Mouse (Mus musculus): ENCODE data around the gene Cd96.

Gene Cd96

GRCm38 (mm10) chr16:46033896-46034295 is 86.2 kb downstream of the Cd96 start:
- no peak for DNase-seq

DNA sequence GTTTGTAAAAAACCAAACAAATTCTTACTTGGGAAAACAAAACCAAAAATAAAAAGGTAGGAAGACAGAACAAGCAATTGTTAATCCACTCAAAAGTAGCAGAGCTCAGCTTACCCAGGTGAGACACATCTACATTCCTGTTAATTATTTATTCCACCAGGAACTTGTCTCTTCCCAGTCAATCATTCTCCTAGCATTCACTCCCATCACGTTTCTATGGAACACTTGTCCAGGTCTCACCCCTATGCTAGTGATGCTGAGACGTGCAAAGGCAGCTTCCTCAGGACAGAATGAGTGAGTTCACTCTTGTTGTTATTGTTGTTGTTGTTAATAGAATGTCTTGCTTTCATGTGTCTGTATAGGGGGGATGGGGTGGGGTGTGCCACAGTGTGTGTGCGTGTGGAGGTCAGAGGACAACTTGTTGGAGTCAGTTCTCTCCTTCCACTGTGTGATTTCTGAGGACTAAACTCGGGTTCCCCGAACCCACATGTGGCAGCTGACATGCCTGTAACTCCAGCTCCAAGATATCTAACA is 97.0 kb downstream of the Cd96 start:
- no peak for DNase-seq

DNA sequence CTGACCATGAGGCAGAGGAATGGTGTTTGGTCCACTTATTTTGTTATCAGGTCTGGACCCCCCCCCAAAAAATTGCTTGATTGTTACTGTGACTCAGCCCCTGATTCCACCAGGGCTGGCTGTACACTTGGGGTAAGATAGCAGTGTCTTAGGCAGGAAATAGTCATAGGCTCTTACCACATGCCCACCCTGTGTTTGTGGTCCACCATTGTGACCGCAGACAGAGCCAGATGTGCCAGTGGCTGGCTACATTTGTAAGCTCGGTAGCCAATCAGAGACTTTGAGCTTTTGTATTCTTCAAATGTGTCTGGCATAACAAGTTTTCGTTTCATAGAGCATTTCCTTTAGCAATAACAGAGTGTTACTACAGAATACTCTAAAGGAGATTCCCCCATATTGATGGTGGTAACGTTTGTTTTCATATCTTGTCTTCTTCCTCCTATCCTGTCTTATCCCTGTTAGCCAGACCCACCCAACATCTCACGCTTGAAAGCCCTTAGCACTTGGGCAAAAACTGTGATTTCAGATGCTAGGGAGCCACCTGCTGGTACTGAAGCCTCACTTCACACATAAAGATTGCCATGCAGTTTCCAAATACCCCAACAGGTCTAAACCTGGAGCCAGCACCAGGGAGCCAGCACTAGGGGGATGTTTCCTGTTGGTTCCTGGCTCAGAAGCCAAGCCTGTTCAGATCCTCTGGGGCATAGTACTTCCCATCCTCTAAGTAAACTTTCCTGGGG is 97.7 kb downstream of the Cd96 start:
- peak; percentile 63 to 64 for DNase-seq

DNA sequence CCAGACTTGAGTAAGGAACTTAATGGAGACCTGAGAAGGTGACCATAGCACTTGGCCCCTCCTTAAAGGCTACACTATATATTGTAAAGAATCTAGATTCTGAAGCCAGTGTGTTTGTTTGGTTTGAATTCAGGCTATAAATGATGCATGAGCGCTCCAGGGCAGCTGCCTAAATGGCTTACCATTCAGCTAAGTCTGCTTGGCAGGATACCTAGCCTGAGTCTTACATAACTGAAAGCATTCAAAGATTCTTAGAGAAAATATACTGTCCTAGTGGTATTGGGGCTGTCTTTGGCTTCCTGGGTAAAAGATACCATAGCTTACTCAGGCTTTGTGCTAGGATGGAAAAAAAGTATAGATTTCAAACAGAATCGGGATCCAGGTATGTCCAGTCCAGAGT is 98.7 kb downstream of the Cd96 start:
- peak; percentile 24 to 64 for DNase-seq

DNA sequence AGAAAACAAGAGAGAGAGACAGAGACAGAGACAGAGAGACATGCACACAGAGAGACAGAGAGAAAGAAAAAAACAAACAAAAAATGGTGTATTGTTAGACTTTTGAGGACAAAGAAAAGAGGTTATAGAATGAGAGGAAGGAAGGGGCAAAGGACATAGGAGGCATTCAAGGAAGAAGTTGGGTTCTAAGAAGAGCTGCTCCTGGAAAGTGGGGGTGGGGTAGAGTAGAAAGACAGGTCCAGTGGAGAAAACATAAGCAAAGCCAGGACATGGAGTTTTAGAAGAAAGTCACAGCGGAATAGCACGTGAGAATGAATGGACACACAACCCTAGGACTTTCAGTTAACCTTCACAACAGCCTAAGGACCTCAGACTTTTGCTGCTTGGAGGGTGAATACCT is 99.7 kb downstream of the Cd96 start:
- no peak for DNase-seq

DNA sequence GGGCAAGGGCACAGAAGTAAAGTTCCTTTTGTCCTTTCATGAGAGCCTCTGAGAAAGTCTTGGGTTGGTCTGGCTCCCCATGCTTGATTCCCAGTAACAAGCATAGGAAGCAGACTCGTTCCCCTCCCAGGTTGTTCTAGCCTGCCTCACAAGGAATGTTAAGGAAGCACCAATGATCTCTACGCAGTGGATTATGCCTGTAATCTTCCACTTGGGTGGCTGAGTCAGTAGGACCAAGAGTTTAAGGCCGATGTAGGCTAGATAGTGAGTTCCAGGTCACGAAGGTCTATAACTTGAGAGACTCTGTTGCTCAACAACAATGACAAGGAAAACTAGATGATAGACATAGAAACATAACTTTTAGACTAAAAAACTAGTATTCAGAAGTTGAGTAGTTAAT is 100.3 kb downstream of the Cd96 start:
- DNase-seq = no peak

- no peak for DNase-seq
Measured at GRCm38 (mm10) chr16:46019359-46019758, 100.7 kb downstream of the Cd96 start.

DNA sequence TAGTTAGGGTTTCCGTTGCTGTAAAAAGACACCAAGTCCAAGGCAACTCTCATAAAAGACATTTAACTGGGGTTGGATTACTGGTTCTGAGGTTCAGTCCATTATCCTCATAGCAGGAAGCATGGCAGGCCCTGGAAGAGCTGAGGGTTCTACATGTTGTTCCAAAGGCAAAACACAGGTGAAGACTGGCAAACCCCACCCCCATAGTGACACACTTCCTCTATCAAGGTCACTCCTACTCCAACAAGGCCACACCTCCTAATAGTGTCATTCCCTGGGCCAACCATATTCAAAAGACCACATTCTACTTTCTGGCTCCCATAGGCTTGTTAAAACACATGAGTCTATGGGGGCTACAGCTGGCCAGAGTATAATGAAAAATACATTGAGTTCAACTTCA is 108.4 kb downstream of the Cd96 start:
- DNase-seq = no peak

- peak; percentile 73 to 80 for DNase-seq
Measured at GRCm38 (mm10) chr16:46010906-46011220, 109.2 kb downstream of the Cd96 start.

GRCm38 (mm10) chr16:46010153-46010905 is 109.7 kb downstream of the Cd96 start, which contains the start of gene Plcxd2:
TSS of gene Plcxd2 (minus strand) at chr16:46010218.
- DNase-seq = peak; percentile 96

GRCm38 (mm10) chr16:46009717-46010116 is 110.3 kb downstream of the Cd96 start:
- DNase-seq = no peak

- DNase-seq = no peak
Measured at GRCm38 (mm10) chr16:46008766-46009165, 111.3 kb downstream of the Cd96 start.

- DNase-seq = peak in 1 of 2 experiments; percentile 26
Measured at GRCm38 (mm10) chr16:46008036-46008605, 111.9 kb downstream of the Cd96 start.

- DNase-seq = no peak
Measured at GRCm38 (mm10) chr16:46006261-46006660, 113.8 kb downstream of the Cd96 start.

DNA sequence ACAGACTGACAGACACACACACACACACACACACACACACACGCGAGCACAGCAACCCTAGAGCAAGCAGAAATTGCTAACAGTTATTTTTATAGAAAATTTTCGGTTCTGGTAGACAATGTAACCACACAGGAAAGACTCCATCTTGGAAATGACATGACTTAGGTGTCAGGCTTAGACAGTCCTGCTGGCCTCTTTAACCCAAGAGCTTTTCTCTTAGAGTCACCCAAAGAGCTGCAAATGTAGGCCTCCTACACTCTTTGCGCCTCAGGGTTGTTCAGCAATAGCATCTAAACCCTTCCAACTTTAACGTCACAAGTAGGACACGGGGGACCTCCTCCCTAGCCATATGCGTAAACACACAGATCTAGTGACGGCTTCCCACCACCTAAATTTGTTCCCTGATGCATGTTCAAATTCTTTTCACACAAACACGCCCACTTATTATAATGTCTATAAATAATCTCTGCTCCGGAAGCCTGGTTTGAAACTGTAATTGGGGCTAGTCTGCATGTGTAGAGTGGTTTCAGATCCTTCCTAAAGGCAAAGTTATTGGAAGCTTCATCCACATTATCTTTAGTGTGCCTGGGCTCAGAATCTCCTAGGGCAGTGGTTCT is 118.4 kb downstream of the Cd96 start:
- no peak for DNase-seq

- no peak for DNase-seq
Measured at GRCm38 (mm10) chr16:46000976-46001375, 119.1 kb downstream of the Cd96 start.

- no peak for DNase-seq
Measured at GRCm38 (mm10) chr16:45999374-46000191, 120.5 kb downstream of the Cd96 start.

- DNase-seq = no peak
Measured at GRCm38 (mm10) chr16:45998231-45998630, 121.8 kb downstream of the Cd96 start.

DNA sequence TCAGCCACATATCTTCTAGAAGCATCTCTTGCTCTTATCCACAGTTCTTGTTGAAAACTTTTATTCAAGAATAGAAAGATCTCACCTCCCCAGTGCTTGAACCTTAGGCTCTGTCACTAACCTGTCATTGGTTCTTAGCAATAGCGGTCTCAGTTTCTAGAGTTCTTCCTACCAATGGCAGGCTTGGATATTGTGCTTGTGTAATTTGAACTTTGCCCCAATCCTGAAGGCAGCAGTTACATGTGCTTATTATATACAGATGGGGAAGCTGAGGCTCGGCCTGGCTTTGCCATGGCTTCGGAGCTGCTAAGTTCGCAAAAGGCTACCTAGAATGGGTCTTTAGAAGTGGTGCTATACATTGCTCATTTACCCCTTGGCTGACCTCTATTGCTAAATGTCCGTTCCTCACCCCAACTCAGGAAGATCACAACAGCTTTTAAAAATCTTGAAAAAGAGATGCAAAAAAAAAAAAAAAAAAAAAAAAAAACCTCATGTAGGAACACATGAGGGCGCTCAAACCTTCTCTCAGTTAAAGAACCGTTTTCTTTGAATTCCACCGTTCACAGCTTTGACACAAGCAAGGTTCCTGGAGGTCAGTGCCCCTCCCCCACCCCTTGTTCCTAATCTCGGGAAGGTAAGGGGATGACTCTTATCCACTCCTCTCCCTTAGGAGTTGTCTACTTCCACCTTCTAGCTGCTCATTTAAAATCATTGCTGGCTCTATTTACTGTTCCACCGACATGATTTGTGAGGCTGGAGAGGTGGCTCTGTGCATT is 129.0 kb downstream of the Cd96 start:
- DNase-seq = no peak

GRCm38 (mm10) chr16:45986236-45986635 is 133.8 kb downstream of the Cd96 start:
- DNase-seq = no peak

Data from kidney, adult 8-10 months (tissue).